Mouse (Mus musculus): ENCODE measurements around the gene Pkig. TPM values are rescaled to one million over a fixed set of nuclear protein-coding genes. Genes with fewer than 3 reads are reported as not detected.
"Not testable (repeated sequence)": the region's sequence is repeated elsewhere in the genome, so short reads cannot be mapped to it uniquely, and the experiment has no call there.

The Pkig gene
- polyA plus RNA-seq, 1 experiment from 2014 or later, result 173 TPM

DNA sequence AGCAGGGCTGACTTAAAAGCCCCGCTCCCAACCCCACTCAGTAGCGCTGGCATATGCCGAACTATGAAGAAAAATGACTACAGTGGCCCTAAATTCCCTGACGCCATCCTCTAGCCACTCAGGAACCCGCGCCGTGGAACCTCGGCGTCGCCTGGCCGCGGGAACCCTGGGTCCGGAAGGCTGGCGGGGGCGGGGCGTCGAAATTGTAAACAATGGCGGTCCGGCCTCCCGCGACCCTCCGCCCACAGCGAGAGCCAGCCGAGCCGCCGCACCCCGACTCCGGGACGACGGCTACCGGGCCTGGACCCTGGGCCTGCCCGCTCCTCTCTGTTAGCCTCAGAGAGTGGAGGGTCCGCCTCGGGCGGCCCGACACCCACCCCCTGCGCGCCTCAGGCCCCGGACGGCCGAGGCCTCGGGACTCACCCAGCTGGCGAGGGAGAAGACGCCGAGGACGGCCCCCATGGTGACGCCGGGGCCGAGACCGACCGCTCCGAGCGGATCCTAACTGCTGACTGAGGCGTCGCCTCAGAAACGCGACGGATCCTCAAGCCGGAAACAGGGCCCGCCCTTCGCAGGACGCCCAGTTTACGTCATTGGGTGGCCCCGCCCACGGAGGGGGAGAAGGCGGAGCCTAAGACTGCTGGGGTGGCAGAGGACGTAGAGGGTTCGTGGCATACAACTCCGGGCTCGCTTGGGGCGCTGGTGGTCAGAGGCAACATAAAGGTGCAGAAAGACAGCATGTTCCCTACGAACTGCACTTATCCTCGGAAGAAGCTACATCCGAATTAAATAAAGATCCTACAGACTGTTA lies 13.4 kb upstream of the Pkig start, which contains the start of gene Serinc3:
Serinc3 (minus strand) TSS at position 557 of the 811 bp plus-strand sequence.
- H3K27me3 ChIP-seq (ENCODE audit: control insufficient read depth, insufficient read depth, low read length), result no peaks in the 10 kb centered on the region
- ATAC-seq (replicated peaks; ENCODE audit: insufficient number of reproducible peaks, low FRiP score, low TSS enrichment, low read depth), result peak; percentile 96
- under 1% methylated on average over 74 of the region's 74 CpGs for WGBS
- H3K27ac ChIP-seq (replicated peaks; ENCODE audit: low read depth, low read length), result peak within 1 kb of the TSS; percentile 95
- H3K4me2 ChIP-seq (ENCODE audit: low read depth, low read length), result peak within 1 kb of the TSS; percentile 46
- DNase-seq (ENCODE audit: low spot score), result peak; percentile 99
- H3K9ac ChIP-seq (replicated peaks; ENCODE audit: low read length), result peak within 1 kb of the TSS; percentile 77
- no peaks in the 10 kb centered on the region for H3K9me3 ChIP-seq (replicated peaks; ENCODE audit: control insufficient read depth, low read length)
- H3K4me1 ChIP-seq (ENCODE audit: control insufficient read depth, insufficient read depth, low read length), result no peaks in the 10 kb centered on the region
- peak within 1 kb of the TSS; percentile 68 for H3K4me3 ChIP-seq (ENCODE audit: low read depth, low read length)
- H3K36me3 ChIP-seq (replicated peaks; ENCODE audit: control insufficient read depth, insufficient read depth, low read depth, low read length), result no peaks in the 10 kb centered on the region

DNA sequence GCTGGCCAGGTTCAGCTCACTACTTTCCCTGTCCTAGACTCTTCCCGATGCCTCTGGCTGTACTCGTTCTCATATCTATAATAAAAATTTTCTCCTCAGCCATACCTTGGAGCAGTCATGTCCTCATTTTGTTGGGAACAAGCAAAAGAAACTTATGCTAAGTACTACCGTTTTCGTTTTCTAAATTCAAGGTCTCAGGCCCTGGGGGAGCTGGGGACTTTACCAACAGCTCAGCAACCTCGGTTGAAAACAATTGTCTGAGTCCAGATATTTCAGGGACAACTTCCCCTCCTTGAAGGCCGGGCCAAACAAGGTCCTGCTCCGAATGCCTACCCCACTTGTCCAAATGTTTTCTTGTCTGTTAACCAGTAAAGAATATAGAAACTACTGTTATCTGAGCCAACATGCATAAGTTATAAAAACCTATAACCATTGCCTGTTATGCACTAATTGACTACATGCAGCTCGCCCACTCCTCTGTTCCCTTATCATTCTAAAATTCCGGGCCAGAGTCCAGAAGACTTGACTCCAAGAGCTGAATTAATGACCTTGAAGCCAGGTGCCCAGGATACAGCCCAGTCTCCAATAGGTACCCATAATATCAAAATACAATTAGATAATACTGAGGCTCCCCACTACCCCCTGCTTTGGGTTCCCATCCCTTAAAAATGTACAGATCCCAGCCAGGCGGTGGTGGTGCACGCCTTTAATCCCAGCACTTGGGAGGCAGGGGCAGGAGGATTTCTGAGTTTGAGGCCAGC lies 12.3 kb upstream of the Pkig start:
- no peaks in the 10 kb centered on the region for H3K36me3 ChIP-seq (replicated peaks; ENCODE audit: control insufficient read depth, insufficient read depth, low read depth, low read length)
- H3K4me3 ChIP-seq (ENCODE audit: low read depth, low read length), result no peak overlapping the region
- ATAC-seq (replicated peaks; ENCODE audit: insufficient number of reproducible peaks, low FRiP score, low TSS enrichment, low read depth), result no peak
- H3K9me3 ChIP-seq (replicated peaks; ENCODE audit: control insufficient read depth, low read length), result 0 out of 2 replicates have a peak, but pooled peaks cover 3% of the 10 kb centered on the region
- no peaks in the 10 kb centered on the region for H3K4me1 ChIP-seq (ENCODE audit: control insufficient read depth, insufficient read depth, low read length)
- no peak for DNase-seq (ENCODE audit: low spot score)
- H3K9ac ChIP-seq (replicated peaks; ENCODE audit: low read length), result no peak overlapping the region
- no peak overlapping the region for H3K4me2 ChIP-seq (ENCODE audit: low read depth, low read length)
- WGBS, result 77% methylated on average over 11 of the region's 11 CpGs
- H3K27me3 ChIP-seq (ENCODE audit: control insufficient read depth, insufficient read depth, low read length), result no peaks in the 10 kb centered on the region
- H3K27ac ChIP-seq (replicated peaks; ENCODE audit: low read depth, low read length), result no peak overlapping the region

DNA sequence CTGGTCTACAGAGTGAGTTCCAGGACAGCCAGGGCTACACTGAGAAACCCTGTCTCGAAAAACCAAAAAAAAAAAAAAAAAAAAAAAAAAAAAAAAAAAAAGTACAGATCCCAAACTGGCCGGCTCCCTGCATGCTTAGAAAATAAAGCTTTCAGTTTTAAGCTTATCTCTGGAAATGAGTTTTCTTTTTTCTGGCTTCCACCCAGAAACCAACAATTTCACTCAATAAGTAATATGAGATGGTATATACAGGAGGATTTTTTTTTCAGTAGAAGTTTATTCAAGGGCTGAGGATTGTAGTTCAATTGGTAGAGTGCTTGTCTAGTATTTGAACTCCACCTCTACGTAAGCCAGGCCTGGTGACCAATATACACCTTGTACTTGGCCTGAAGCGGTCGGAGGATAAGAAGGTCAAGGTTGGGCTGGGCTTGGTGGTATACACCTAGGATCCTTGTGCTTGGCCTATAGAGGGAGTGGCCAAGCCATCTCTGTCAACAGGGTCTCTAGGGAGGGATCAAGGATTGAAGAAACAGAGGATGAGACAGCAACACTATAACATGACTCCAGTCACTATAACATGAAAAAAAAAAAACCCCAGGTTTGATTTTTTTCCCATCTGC lies 11.6 kb upstream of the Pkig start:
- H3K4me3 ChIP-seq (ENCODE audit: low read depth, low read length), result no peak overlapping the region
- H3K4me2 ChIP-seq (ENCODE audit: low read depth, low read length), result no peak overlapping the region
- H3K36me3 ChIP-seq (replicated peaks; ENCODE audit: control insufficient read depth, insufficient read depth, low read depth, low read length), result no peaks in the 10 kb centered on the region
- H3K27ac ChIP-seq (replicated peaks; ENCODE audit: low read depth, low read length), result no peak overlapping the region
- WGBS, result 91% methylated on average over 5 of the region's 5 CpGs
- no peaks in the 10 kb centered on the region for H3K4me1 ChIP-seq (ENCODE audit: control insufficient read depth, insufficient read depth, low read length)
- no peak for ATAC-seq (replicated peaks; ENCODE audit: insufficient number of reproducible peaks, low FRiP score, low TSS enrichment, low read depth)
- H3K27me3 ChIP-seq (ENCODE audit: control insufficient read depth, insufficient read depth, low read length), result no peaks in the 10 kb centered on the region
- H3K9me3 ChIP-seq (replicated peaks; ENCODE audit: control insufficient read depth, low read length), result 0 out of 2 replicates have a peak, but pooled peaks cover 3% of the 10 kb centered on the region
- DNase-seq (ENCODE audit: low spot score), result no peak
- H3K9ac ChIP-seq (replicated peaks; ENCODE audit: low read length), result no peak overlapping the region

DNA sequence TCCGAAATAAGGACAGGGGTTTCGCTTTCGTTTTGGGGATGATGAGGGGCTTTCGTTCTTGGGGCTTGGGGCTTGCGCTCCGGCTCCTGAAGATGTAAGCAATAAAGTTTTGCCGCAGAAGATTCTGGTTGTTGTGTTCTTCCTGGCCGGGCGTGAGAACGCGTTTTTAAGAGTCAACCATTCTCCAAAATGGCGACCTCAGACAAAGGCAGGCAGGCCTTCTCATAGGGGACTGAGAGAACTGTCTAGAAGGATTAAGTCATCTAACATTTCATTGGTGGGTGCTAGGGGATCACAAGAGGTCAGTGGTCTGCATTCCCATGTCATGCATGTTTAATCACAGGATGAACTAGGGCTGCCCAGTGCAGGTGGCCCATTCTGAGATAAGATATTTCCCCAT lies 2.5 kb upstream of the Pkig start:
- WGBS, result 94% methylated on average over 8 of the region's 12 CpGs
- H3K36me3 ChIP-seq (replicated peaks; ENCODE audit: control insufficient read depth, insufficient read depth, low read depth, low read length); H3K4me2 ChIP-seq (ENCODE audit: low read depth, low read length); H3K4me1 ChIP-seq (ENCODE audit: control insufficient read depth, insufficient read depth, low read length); H3K4me3 ChIP-seq (ENCODE audit: low read depth, low read length); H3K27ac ChIP-seq (replicated peaks; ENCODE audit: low read depth, low read length); DNase-seq (ENCODE audit: low spot score); H3K27me3 ChIP-seq (ENCODE audit: control insufficient read depth, insufficient read depth, low read length); ATAC-seq (replicated peaks; ENCODE audit: insufficient number of reproducible peaks, low FRiP score, low TSS enrichment, low read depth); H3K9me3 ChIP-seq (replicated peaks; ENCODE audit: control insufficient read depth, low read length); H3K9ac ChIP-seq (replicated peaks; ENCODE audit: low read length): not testable (repeated sequence)

DNA sequence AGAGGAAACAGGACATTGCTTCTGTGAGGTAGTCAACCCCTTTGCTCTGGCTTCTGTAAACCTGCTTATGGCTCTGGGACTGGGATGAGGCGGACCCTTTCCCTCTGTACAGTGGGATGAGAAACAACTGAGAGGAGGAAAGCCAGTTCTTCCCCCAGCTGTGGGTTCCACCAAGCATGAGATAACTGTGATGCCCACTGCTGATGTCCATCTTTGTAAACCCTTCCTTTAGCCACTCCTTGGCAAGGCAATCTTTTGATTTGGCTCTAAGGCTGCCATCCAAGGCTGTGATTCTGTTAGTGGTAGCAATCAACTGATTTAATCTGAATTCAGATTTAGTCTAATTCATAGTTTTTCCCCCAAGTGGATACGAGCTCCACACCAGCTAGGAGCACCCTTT lies 700 bp upstream of the Pkig start:
- no peak for ATAC-seq (replicated peaks; ENCODE audit: insufficient number of reproducible peaks, low FRiP score, low TSS enrichment, low read depth)
- Histone ChIP-seq H3K27me3 (ENCODE audit: control insufficient read depth, insufficient read depth, low read length) (no peaks in the 10 kb centered on the region), H3K9ac (replicated peaks; ENCODE audit: low read length) (no peak overlapping the region), H3K27ac (replicated peaks; ENCODE audit: low read depth, low read length) (no peak overlapping the region), H3K4me3 (ENCODE audit: low read depth, low read length) (no peak overlapping the region), H3K9me3 (replicated peaks; ENCODE audit: control insufficient read depth, low read length) (no peaks in the 10 kb centered on the region), H3K36me3 (replicated peaks; ENCODE audit: control insufficient read depth, insufficient read depth, low read depth, low read length) (no peaks in the 10 kb centered on the region), H3K4me1 (ENCODE audit: control insufficient read depth, insufficient read depth, low read length) (no peaks in the 10 kb centered on the region), H3K4me2 (ENCODE audit: low read depth, low read length) (no peak overlapping the region)
- DNase-seq (ENCODE audit: low spot score), result no peak
- WGBS, result 82% methylated on average over 2 of the region's 2 CpGs

DNA sequence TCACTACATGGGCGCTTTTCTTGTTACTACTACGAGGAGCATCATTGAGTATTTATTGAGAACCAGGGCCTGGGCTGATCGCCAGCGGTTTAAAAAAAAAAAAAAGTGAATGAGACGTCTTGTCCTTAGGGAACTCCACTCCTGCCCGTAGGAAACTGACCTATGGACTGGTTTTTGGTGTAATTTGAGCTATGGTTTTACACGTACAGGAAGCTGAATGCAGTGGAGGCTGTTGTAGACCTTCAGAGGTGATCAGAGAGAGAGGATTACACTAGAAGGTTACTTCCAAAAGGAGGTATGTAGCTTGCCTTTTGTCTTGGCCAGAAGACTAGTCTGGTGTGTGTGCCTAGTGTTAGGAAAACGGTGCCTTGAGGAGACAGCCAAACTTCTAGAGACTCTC lies 755 bp downstream of the Pkig start:
- H3K4me3 ChIP-seq (ENCODE audit: low read depth, low read length), result peak overlapping the region; percentile 77
- ATAC-seq (replicated peaks; ENCODE audit: insufficient number of reproducible peaks, low FRiP score, low TSS enrichment, low read depth) (no peak), DNase-seq (ENCODE audit: low spot score) (no peak)
- H3K27ac ChIP-seq (replicated peaks; ENCODE audit: low read depth, low read length), result peak overlapping the region; percentile 28; the same call in 1 of the 2 replicates
- WGBS, result under 1% methylated on average over 8 of the region's 8 CpGs
- no peaks in the 10 kb centered on the region for H3K9me3 ChIP-seq (replicated peaks; ENCODE audit: control insufficient read depth, low read length)
- H3K4me2 ChIP-seq (ENCODE audit: low read depth, low read length), result peak overlapping the region; percentile 46
- peak overlapping the region; percentile 81 for H3K9ac ChIP-seq (replicated peaks; ENCODE audit: low read length)
- H3K36me3 ChIP-seq (replicated peaks; ENCODE audit: control insufficient read depth, insufficient read depth, low read depth, low read length), result no peaks in the 10 kb centered on the region
- H3K27me3 ChIP-seq (ENCODE audit: control insufficient read depth, insufficient read depth, low read length), result no peaks in the 10 kb centered on the region
- H3K4me1 ChIP-seq (ENCODE audit: control insufficient read depth, insufficient read depth, low read length), result no peaks in the 10 kb centered on the region

DNA sequence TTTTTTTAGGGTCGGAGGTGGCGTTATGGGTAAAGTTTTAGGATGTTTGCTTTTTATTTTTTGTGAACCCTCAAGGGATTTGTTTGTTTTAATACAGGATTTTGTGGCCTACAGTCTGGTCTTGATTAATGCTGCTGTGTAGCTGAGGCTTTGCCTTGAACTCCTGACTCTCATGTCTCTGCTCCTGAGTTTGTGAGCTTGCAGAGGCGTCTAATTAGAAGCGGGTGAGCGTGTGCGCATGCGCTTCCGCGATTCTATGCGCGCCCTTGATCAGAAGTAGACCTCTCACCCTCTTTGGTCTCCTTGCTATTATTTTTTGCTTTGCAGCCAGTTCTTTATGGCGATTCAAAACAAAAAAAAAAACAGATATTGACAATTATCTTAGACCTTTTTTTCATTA lies 1.2 kb downstream of the Pkig start:
- peak overlapping the region; percentile 77 for H3K4me3 ChIP-seq (ENCODE audit: low read depth, low read length)
- no peaks in the 10 kb centered on the region for H3K9me3 ChIP-seq (replicated peaks; ENCODE audit: control insufficient read depth, low read length)
- no peaks in the 10 kb centered on the region for H3K36me3 ChIP-seq (replicated peaks; ENCODE audit: control insufficient read depth, insufficient read depth, low read depth, low read length)
- H3K4me2 ChIP-seq (ENCODE audit: low read depth, low read length), result peak overlapping the region; percentile 46
- ATAC-seq (replicated peaks; ENCODE audit: insufficient number of reproducible peaks, low FRiP score, low TSS enrichment, low read depth) (no peak), DNase-seq (ENCODE audit: low spot score) (peak; percentile 31)
- H3K27me3 ChIP-seq (ENCODE audit: control insufficient read depth, insufficient read depth, low read length), result no peaks in the 10 kb centered on the region
- no peaks in the 10 kb centered on the region for H3K4me1 ChIP-seq (ENCODE audit: control insufficient read depth, insufficient read depth, low read length)
- H3K9ac ChIP-seq (replicated peaks; ENCODE audit: low read length), result no peak overlapping the region; the same call in 1 of the 2 replicates
- H3K27ac ChIP-seq (replicated peaks; ENCODE audit: low read depth, low read length), result peak overlapping the region; percentile 28; the same call in 1 of the 2 replicates
- WGBS, result 65% methylated on average over 12 of the region's 12 CpGs

Data from embryonic facial prominence, embryonic 11.5 days (tissue).